19 mouse cellular contexts compared by ENCODE assay signal in genomic region chr1:40795508-40795907, GRCm38 (mm10). TPM values are rescaled to one million over a fixed set of nuclear protein-coding genes. Genes with fewer than 3 reads are reported as not detected.
DNase-seq lines count a peak whose midpoint lies in the region; TF ChIP-seq lines count a peak whose summit lies in the region.
"Had no signal": no experiment of that assay in that cellular context is flagged by ENCODE, and none has a peak within 500 bp of the region (broad histone marks: within the 10 kb centered on the region; RNA-seq: fewer than 3 reads in every experiment).

No protein-coding gene starts in this region.

- no peak for TF ChIP-seq POLR2A in kidney, adult 2 months (IDR thresholded peaks at IDR 0.05; ENCODE audit: low read depth, low read length)

- peaks cover 3% of the 10 kb centered on the region; the same call in 1 of the 2 replicates for H3K4me1 ChIP-seq in kidney, adult 2 months (ENCODE audit: control insufficient read depth, insufficient read depth, low read length)

- no peaks in the 10 kb centered on the region for H3K27me3 ChIP-seq in kidney, adult 2 months (replicated peaks; ENCODE audit: control insufficient read depth, insufficient read depth, low read length)
- H3K27me3 ChIP-seq: CH12.LX, Patski had no signal

- no peak for TF ChIP-seq CTCF in kidney, adult 2 months (conservative IDR thresholded peaks at IDR 0.05; ENCODE audit: insufficient read depth, insufficient read length, low read depth, low read length)

- no peak overlapping the region for H3K4me3 ChIP-seq in kidney, adult 2 months (ENCODE audit: insufficient read depth, low read depth, low read length)

- WGBS in kidney, adult 2 months = 100% methylated on average over 1 of the region's 1 CpGs

- no peaks in the 10 kb centered on the region for H3K36me3 ChIP-seq in kidney, adult 2 months (ENCODE audit: control insufficient read depth, insufficient read depth, low read length)
- H3K36me3 ChIP-seq: G1E had no signal

- peak; percentile 51 for DNase-seq in kidney, adult 2 months
- no peak for DNase-seq in kidney, postnatal 14 days
- peak; percentile 61 for DNase-seq in kidney, adult 9 months
- no peak for DNase-seq in kidney, postnatal 36 days
- DNase-seq: adrenal gland, adult 2 months; adrenal gland, adult 8-10 months; adrenal gland, postnatal 10 days; adrenal gland, postnatal 14 days; adrenal gland, postnatal 25 days; adrenal gland, postnatal 36 days; B cell, adult 2 months; cerebellum, adult 11 months; cerebellum, adult 11-12 months; cerebellum, adult 18-20 months had no signal

- H3K27ac ChIP-seq in kidney, adult 2 months (ENCODE audit: insufficient read depth, low read depth, low read length) = no peak overlapping the region

RNA-seq across cellular contexts. Expression of gene Mfsd9, which starts 5.0 kb away (rescaled TPM):
- polyA plus RNA-seq in kidney, adult 2 months (2012; rRNA removed) = 10.9 and 13.4 TPM in 2 replicates

RNA-seq across cellular contexts. Expression of gene Tmem182, which starts 9.9 kb away (rescaled TPM):
- polyA plus RNA-seq in kidney, adult 2 months (2012; rRNA removed) = 0.95 and 2.4 TPM in 2 replicates
- polyA plus RNA-seq: activated CD4-positive, CD25-positive, alpha-beta regulatory T cell, adult 4 months; CD4-positive, CD25-positive, alpha-beta regulatory T cell, adult 4 months; G1E; Patski had no signal

Comparison
In these comparisons a context has a peak if more than half of its experiments do, and no peak if none do; other contexts are left out.
1. DNase-seq: peak in kidney, adult 2 months (single experiment) and kidney, adult 9 months (single experiment); none in kidney, postnatal 14 days (single experiment) and kidney, postnatal 36 days (0 of 2).